Mouse (Mus musculus) myocyte (in vitro differentiated cells): ENCODE results near the gene Fzr1. TPM values are rescaled to one million over a fixed set of nuclear protein-coding genes. Genes with fewer than 3 reads are reported as not detected.

Experiments
- H3K27me3 ChIP-seq: one replicate; pipeline ENCODE4 v1.6.1; 2011; ENCODE audit not compliant: control insufficient read depth, insufficient read depth, insufficient read length
- H3K36me3 ChIP-seq: one replicate; pipeline ENCODE4 v1.6.1; 2011; ENCODE audit not compliant: control insufficient read depth, insufficient read depth
- H3K4me2 ChIP-seq: one replicate; pipeline ENCODE4 v1.6.1; 2011; ENCODE audit warnings: low read depth, control low read depth
- H3K4me3 ChIP-seq: one replicate; pipeline ENCODE4 v1.5.1; 2011; ENCODE audit warnings: mild to moderate bottlenecking, control low read depth, moderate library complexity
- H3K79me2 ChIP-seq: one replicate; pipeline ENCODE4 v1.6.1; 2011; ENCODE audit not compliant: control insufficient read depth, insufficient read depth
- H3ac ChIP-seq: one replicate; pipeline ENCODE4 v1.6.1; 2011; ENCODE audit not compliant: control insufficient read depth, insufficient read length
- CEBPB ChIP-seq: IDR thresholded peaks from 2 replicates; pipeline ENCODE4 v1.6.1; 2011; ENCODE audit warnings: mild to moderate bottlenecking, moderate library complexity; ENCODE audit not compliant: poor library complexity, insufficient read depth, severe bottlenecking
- E2F4 ChIP-seq: IDR thresholded peaks from one replicate; pipeline ENCODE4 v1.6.1; 2011; ENCODE audit warnings: mild to moderate bottlenecking, control low read depth, moderate library complexity; ENCODE audit not compliant: insufficient read depth
- MAX ChIP-seq: IDR thresholded peaks from one replicate; pipeline ENCODE4 v1.6.1; 2011; ENCODE audit warnings: low read depth, mild to moderate bottlenecking, control low read depth
- MYOD1 ChIP-seq, 3 experiments: IDR thresholded peaks; one replicate each; pipeline ENCODE4 v1.6.1; 2011; ENCODE audit warnings: control low read depth in 2 of 3, low read depth in 2 of 3, mild to moderate bottlenecking in 2 of 3, moderate library complexity in 1 of 3; ENCODE audit not compliant: insufficient read length in 2 of 3, control insufficient read depth in 1 of 3
- MYOG ChIP-seq, 3 experiments: IDR thresholded peaks; one replicate each; pipeline ENCODE4 v1.6.1; 2011; ENCODE audit warnings: control low read depth in 2 of 3, low read depth in 2 of 3, mild to moderate bottlenecking in 2 of 3; ENCODE audit not compliant: insufficient read length in 2 of 3, control insufficient read depth in 1 of 3, insufficient read depth in 1 of 3
- POLR2A ChIP-seq: IDR thresholded peaks from one replicate; pipeline ENCODE4 v1.6.1; 2011; ENCODE audit warnings: low read depth, mild to moderate bottlenecking, control low read depth, moderate library complexity; ENCODE audit not compliant: insufficient read length
- POLR2AphosphoS2 ChIP-seq: IDR thresholded peaks from one replicate; pipeline ENCODE4 v1.6.1; 2011; ENCODE audit warnings: low read depth, control low read depth; ENCODE audit not compliant: insufficient read length
- REST ChIP-seq: IDR thresholded peaks from one replicate; pipeline ENCODE4 v1.6.1; 2011; ENCODE audit warnings: mild to moderate bottlenecking, control low read depth, moderate library complexity; ENCODE audit not compliant: insufficient read depth, insufficient read length
- SRF ChIP-seq: IDR thresholded peaks from one replicate; pipeline ENCODE4 v1.6.1; 2011; ENCODE audit warnings: low read depth; ENCODE audit not compliant: control insufficient read depth, insufficient read length
- TCF12 ChIP-seq: IDR thresholded peaks from one replicate; pipeline ENCODE4 v1.6.1; 2011; ENCODE audit warnings: mild to moderate bottlenecking, control low read depth; ENCODE audit not compliant: poor library complexity, insufficient read depth, severe bottlenecking
- TCF3 ChIP-seq: IDR thresholded peaks from one replicate; pipeline ENCODE4 v1.6.1; 2011; ENCODE audit warnings: low read depth, control low read depth; ENCODE audit not compliant: insufficient read length
- USF1 ChIP-seq: IDR thresholded peaks from one replicate; pipeline ENCODE4 v1.6.1; 2011; ENCODE audit warnings: low read depth, mild to moderate bottlenecking, control low read depth, moderate library complexity
- polyA plus RNA-seq: library from polyadenylated mRNA; unstranded; fragments of >200 nt; fragmentation: generic; extraction: Trizol; gene quantifications from one replicate; pipeline ENCODE4 v1.2.1, GENCODE M21; 2012; ENCODE audit warnings: missing spikeins

The Fzr1 gene
- polyA plus RNA-seq: 42.0 TPM

DNA sequence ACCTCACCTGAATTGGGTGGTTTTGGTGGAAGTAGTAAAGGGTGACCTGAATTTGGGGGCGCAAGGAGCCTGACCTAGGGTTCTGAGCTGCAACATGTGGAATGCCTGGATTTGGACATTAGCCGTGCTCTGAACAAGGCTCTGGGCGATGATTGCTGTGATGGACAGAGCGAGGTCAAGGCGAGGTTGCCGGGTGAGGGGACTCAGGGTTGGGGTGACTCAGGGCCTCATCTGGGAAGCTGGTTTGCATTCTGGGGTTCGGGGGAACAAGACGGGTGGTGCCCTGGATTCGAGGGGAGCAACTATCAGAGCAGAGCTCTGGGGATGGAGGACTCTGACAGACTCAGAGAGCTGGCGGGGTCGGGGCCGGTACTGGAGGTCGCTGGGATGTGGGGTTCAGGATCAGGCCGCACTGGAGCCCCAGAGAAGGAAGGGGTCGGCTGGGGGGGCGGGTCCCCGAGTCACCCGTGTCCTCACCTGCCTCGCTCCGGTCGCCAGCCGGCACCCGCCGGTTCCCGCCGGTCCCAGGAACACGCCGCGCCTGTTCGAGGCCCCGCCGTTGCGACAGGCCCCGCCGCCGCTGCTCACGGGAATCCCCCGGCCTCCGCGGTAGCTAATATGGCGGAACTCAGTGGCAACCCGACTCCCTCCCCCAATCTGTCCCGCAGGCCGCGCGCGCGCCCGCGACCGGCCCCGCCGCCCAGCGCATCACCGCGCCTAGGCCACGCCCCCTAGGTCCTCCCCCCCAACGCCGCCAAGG, at the start of gene Fzr1:
TSS of gene Fzr1 (minus strand) at position 724 of the 760 bp plus-strand sequence.
- Histone ChIP-seq H3K27me3 (no peaks in the 10 kb centered on the region), H3K4me2 (peak within 1 kb of the TSS; percentile 93), H3K36me3 (no peaks in the 10 kb centered on the region), H3K4me3 (peak within 1 kb of the TSS; percentile 88), H3K79me2 (peaks cover 51% of the 10 kb centered on the region), H3ac (peak within 1 kb of the TSS; percentile 64)
- TF ChIP-seq MYOG (IDR thresholded peaks at IDR 0.05; ENCODE audit: control insufficient read depth in 1 of 3, insufficient read depth in 1 of 3, insufficient read length in 2 of 3, low read depth in 2 of 3) (no peak), POLR2AphosphoS2 (peak; percentile 84), POLR2A (peak; percentile 76)

DNA sequence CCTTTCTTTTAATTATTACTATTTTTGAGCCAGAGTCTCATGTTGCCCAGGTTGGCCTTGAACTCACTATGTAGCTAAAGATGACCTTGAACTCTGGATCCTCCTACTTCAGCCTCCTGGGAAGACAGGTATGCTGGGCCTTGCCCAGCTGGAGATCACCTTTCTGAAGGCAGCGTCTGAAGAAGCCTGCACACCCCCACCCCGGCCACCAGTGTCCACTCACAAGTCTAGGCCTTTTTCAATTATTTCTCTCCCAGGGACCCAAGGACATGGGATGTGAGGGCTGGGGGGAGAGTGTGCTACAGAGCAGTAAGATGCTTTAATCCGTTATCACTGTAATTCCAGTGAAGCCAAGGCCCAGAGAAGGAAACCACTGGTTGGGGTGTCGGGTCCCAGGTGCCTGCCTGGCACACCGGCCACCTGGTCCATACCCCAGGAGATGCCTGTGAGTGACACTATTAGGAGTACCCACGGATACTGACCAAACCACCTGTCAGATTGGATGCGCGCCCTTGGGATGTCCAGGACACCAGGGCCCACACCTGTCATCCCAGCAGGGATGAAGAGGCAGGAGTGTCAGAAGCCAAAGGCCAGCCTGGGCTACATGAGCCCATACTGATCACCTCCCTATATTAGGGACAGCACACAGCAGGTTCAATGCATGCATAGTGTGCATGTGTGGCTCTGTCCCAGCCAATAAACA, 49.6 kb upstream of the Fzr1 start:
- Histone ChIP-seq H3K27me3 (no peaks in the 10 kb centered on the region), H3K4me2 (no peak overlapping the region), H3ac (no peak overlapping the region), H3K79me2 (peaks cover 59% of the 10 kb centered on the region), H3K4me3 (peak overlapping the region; percentile 91), H3K36me3 (no peaks in the 10 kb centered on the region)
- TF ChIP-seq CEBPB (no peak), TCF3 (no peak), MAX (no peak), TCF12 (no peak), REST (no peak), MYOG (IDR thresholded peaks at IDR 0.05; ENCODE audit: control insufficient read depth in 1 of 3, insufficient read depth in 1 of 3, insufficient read length in 2 of 3, low read depth in 2 of 3) (peak in 1 of 3 experiments; percentile 33), SRF (no peak), POLR2AphosphoS2 (no peak), USF1 (no peak), POLR2A (no peak), MYOD1 (IDR thresholded peaks at IDR 0.05; ENCODE audit: control insufficient read depth in 1 of 3, insufficient read length in 2 of 3, low read depth in 2 of 3) (peak in 1 of 3 experiments; percentile 51), E2F4 (no peak)

DNA sequence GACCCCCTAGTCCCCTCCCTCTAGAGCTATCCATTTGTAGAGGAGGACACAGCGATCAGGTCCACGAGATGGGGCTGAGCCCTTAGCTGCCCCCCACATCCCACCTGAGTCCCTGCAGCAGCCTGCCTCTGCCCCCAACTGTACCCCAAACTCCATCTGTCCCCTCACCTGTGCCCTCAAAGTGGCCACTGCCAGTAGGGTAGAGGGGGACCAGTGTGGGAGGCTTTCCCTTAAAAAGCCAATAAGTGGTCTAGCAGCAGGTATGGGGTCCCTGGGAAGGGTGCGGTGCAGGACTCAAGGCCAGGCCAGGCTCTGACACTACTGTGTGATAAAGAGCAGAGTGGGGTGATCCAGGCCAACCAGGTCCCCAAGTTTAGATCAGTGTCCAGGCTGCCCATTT, 49.0 kb upstream of the Fzr1 start:
- H3K79me2 ChIP-seq: peaks cover 65% of the 10 kb centered on the region
- no peaks in the 10 kb centered on the region for H3K27me3 ChIP-seq
- H3ac ChIP-seq: peak overlapping the region; percentile 43
- H3K36me3 ChIP-seq: no peaks in the 10 kb centered on the region
- H3K4me3 ChIP-seq: peak overlapping the region; percentile 91
- TF ChIP-seq POLR2A: no peak
- no peak for TF ChIP-seq MYOD1 (IDR thresholded peaks at IDR 0.05; ENCODE audit: control insufficient read depth in 1 of 3, insufficient read length in 2 of 3, low read depth in 2 of 3)
- no peak for TF ChIP-seq POLR2AphosphoS2
- TF ChIP-seq SRF: no peak
- TF ChIP-seq USF1: no peak
- no peak for TF ChIP-seq E2F4
- TF ChIP-seq REST: no peak
- no peak for TF ChIP-seq TCF12
- TF ChIP-seq CEBPB: no peak
- TF ChIP-seq MYOG (IDR thresholded peaks at IDR 0.05; ENCODE audit: control insufficient read depth in 1 of 3, insufficient read depth in 1 of 3, insufficient read length in 2 of 3, low read depth in 2 of 3): no peak
- TF ChIP-seq TCF3: no peak
- TF ChIP-seq MAX: no peak
- H3K4me2 ChIP-seq: peak overlapping the region; percentile 86

DNA sequence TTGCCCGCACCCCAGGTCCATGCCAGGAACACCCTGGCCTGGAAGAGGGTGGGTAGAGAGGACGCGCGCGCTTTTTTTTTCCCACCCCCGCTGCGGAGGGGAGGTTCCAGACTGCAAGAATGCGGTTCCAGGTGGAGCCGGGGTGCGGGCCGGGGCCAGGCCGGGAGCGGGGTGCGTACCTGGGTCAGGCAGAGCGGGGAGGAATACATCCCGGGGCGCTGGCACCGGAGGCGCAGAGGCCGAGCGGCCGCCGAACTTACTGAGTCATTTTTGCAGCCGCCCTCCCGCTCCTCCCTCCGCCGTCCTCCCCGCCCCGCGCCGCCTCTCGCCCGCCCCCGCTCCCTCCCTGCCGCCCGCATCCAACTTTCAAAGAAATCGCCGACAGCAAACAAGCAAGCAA, 48.6 kb upstream of the Fzr1 start:
- TF ChIP-seq POLR2A (peak; percentile 86), POLR2AphosphoS2 (peak; percentile 91), E2F4 (no peak), USF1 (no peak), CEBPB (no peak)
- peak overlapping the region; percentile 91 for H3K4me3 ChIP-seq
- H3K4me2 ChIP-seq: peak overlapping the region; percentile 86
- H3K79me2 ChIP-seq: peaks cover 70% of the 10 kb centered on the region
- no peaks in the 10 kb centered on the region for H3K36me3 ChIP-seq
- H3K27me3 ChIP-seq: no peaks in the 10 kb centered on the region
- peak overlapping the region; percentile 43 for H3ac ChIP-seq
